Mouse (Mus musculus) thymus, postnatal 25 days (tissue): Measurements from ENCODE around the gene Fem1b.

ENCODE experiments used
- DNase-seq: peaks from one replicate; pipeline ENCODE4 v3.0.0; 2022

Fem1b gene

GRCm38 (mm10) chr9:62775464-62775863, 36.3 kb downstream of the Fem1b start:
- DNase-seq, result no peak

GRCm38 (mm10) chr9:62772746-62773145, 39.0 kb downstream of the Fem1b start:
- no peak for DNase-seq

DNA sequence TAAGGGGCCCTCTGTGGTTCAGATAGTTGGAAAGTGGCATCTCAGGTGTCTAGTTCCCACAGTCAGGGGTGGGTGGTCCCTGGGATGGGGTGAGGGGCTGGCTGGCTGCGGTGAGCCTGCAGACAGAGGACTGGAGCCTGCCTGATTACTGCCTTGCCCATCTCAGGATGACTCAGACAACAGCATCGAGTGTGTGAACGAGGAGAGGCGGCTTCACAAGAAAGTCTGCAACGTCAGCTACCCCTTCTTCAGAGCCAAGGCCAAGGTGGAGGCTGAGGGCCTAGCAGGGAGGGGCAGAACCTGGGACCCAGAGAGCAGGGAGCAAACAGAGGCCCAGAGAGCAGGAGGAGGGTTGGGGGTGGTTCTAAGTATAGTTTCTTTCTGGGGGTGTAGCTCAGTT, 43.4 kb downstream of the Fem1b start:
- DNase-seq, result no peak

DNA sequence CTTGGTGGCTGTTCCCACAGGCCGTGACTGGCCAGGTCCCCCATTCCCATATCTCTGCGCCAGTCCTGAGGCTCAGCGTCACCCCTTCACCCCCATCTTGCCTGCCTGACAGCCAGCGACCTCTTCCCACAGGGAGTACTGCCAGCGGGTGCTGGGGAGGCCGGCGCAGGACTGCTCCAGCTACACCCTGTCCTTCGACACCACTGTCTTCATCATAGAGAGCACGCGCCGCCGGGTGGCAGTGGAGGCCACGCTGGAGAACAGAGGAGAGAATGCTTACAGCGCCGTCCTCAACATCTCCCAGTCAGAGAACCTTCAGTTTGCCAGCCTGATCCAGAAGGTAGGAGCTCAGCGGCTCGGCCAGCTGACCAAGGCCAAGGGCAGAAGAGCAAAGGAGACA, 44.3 kb downstream of the Fem1b start:
- no peak for DNase-seq

DNA sequence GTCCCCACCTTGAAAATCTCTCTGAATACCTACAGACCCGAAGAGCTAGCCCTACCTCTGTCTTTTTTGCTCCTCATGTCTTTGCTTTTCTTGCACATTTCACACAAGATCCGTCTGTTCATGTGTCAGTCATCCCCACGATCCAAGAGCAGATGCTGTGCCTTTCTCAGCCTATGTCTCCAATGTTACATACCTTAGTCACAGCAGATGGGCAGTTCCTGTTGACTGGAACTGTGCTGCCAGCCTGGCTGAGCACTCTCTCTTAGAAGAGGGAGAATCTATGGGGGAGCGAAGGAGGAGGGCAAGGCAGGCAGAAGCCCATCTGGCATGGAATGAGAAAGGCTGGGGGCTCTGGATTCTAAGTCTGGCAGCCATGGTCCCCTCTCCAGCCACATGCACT, 46.4 kb downstream of the Fem1b start:
- DNase-seq, result no peak

DNA sequence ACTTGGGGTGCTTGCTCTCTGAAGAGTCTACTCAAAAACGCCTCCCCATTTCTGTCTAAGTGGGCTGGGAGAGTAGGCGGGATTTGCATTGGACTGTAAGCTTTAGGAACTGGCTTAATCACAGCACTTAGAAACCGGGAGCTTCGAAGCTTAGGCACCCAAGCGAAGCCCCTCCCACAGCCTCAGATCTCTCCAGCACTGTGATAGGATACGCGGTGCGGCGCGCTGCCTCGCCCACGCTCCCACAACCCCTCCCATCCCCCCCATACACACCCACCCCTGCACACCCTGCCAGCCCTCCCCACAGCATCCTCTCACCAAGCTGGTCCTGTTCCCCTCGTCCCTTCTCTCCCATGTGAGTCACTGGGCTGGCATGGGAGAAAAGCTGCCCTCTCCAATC, 48.3 kb downstream of the Fem1b start:
- DNase-seq, result peak; percentile 41

- DNase-seq, result peak; percentile 18
These were observed 52.1 kb downstream of the Fem1b start for GRCm38 (mm10) chr9:62759601-62760000.

DNA sequence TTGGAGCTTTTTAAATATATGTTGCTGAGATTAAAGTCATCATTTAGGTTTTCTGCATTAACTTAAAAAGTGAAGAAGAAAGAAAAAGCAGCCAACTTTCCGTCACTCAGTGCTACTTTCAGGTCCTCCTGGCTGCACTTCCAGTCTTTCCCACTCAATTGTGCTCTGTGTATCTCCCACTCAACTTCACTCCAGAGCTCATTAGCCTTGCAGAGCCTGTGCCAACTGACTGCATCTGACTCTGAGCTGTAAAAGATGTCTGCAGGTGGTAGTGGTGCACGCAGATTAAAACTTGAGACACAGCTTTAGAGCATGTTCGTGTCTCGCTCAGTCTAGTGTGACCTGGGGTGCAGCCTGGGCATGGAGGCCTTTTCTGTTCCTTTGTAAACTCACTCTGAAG, 53.4 kb downstream of the Fem1b start:
- DNase-seq, result no peak

DNA sequence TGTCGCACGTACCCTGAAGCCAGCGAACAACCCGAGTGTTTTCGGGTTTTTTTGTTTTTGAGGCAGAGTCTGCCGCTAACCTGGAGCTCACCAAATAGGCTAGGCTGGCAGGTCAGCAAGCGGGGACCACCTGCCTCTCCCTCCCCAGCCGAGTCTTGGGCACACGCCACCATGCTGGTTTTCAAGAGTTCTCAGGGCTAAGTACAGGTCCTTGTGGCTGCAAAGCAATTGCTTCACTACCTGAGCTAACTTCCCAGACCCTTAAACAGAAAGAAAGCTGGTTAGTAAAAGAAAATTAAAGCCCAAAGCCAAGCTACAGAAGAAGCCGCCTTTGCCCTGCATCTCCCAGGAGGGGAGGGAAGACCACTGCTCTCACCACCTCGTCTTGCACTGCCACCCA, 61.4 kb downstream of the Fem1b start:
- DNase-seq, result no peak

DNA sequence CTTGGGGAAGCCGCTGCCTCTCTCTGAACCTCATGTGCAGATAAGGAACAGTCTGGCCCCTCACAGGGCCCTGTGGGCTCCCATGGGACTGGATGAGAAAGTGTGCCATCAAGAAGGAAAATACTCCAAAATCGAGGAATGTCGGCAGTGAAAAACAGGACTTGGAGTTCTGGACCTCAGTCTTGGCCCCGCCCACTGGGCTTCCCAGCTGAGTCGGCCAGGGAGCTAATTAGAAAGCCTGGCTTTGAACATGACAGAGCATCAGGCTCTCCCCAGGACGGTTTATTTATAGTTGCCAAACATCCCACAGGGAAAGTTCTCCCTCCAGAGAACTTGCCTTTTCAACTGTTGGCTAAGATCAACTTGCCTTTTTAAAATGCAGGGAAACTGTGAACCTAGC, 62.1 kb downstream of the Fem1b start:
- no peak for DNase-seq

DNA sequence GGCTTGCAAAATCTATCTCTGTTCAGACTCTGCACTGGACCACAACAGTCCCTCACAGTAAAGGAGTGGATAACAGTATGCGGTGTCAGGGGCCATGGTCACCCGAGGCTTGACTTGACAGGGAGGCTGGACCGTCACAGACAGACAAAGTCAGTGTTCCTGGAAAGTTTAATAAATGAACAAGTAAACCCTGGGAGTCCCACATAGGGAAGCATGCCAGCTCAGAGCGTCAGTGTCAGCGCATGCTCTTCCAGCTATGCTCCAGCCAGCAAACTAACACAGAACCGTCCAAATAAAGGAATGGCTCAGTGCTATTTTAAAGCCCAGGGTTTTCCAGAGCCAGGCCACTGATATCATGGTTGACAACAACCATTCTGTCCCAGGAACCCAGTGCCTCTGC, 65.1 kb downstream of the Fem1b start:
- DNase-seq, result no peak

DNA sequence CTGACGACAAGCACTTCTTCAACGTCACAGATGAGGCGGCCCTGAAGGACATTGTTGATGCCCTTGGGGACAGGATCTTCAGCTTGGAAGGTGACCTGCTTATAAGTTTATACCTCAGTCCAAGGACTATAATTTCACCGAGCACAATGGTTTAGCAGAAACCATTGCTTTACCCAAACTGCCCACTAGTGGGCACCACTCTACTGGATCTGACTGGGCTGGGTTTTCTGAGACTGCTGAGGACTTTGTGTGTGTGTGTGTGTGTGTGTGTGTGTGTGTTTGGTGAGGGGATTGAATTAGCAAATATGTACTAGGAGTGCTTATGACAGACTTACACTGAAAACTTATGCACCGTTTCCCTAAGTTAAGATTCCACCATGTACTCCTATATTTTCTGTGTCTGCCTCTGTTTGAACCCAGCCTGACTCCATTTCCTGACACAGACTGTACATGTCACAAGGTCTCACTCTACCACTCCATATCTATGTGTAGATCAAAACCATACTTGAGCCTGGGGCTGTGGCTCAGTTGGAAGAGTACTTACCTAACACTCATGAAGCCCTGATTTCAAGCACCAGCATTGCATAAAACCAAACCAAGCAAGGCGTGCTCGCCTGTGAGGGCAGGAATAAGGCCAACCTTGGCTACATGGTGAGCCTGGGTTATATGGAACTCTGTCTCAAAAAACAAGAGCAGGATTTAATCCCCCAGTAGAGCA, 67.0 kb downstream of the Fem1b start:
- no peak for DNase-seq
